Mouse (Mus musculus) limb, embryonic 15.5 days (tissue): ENCODE measurements around the gene Drg1. TPM values are rescaled to one million over a fixed set of nuclear protein-coding genes. Genes with fewer than 3 reads are reported as not detected.
A peak's percentile ranks its signal among the peaks of the same experiment; 100 is the strongest.

Experiments used
- ATAC-seq: fragments of 200-750 bp; cut with Nextera tagmentation; 2 replicates; pipeline ENCODE4 v1.8.0; 2017; ENCODE audit warnings: low read depth, moderate TSS enrichment; ENCODE audit not compliant: insufficient number of reproducible peaks, low FRiP score, low TSS enrichment
- H3K27ac ChIP-seq: fragments of 300-500 bp; sonication (generic); 2 replicates; pipeline ENCODE4 v1.5.1; 2015; ENCODE audit warnings: moderate library complexity, mild to moderate bottlenecking, inconsistent platforms
- H3K27me3 ChIP-seq: fragments of 300-500 bp; sonication (generic); 2 replicates; pipeline ENCODE4 v1.6.1; 2015; ENCODE audit warnings: inconsistent platforms
- H3K36me3 ChIP-seq: fragments of 300-500 bp; sonication (generic); 2 replicates; pipeline ENCODE4 v1.6.1; 2015; ENCODE audit warnings: inconsistent platforms
- H3K4me1 ChIP-seq: fragments of 300-500 bp; sonication (generic); 2 replicates; pipeline ENCODE4 v1.6.1; 2015; ENCODE audit warnings: inconsistent platforms
- H3K4me2 ChIP-seq: fragments of 300-500 bp; sonication (generic); 2 replicates; pipeline ENCODE4 v1.6.1; 2015; ENCODE audit warnings: mild to moderate bottlenecking, inconsistent platforms
- H3K4me3 ChIP-seq: fragments of 300-500 bp; sonication (generic); 2 replicates; pipeline ENCODE4 v1.5.1; 2015; ENCODE audit warnings: mild to moderate bottlenecking, inconsistent platforms
- H3K9ac ChIP-seq: fragments of 300-500 bp; sonication (generic); 2 replicates; pipeline ENCODE4 v1.6.1; 2015; ENCODE audit warnings: inconsistent platforms
- H3K9me3 ChIP-seq: fragments of 300-500 bp; sonication (generic); 2 replicates; pipeline ENCODE4 v1.6.1; 2016; ENCODE audit warnings: inconsistent platforms
- WGBS: fragments of 180-500 bp; shearing (Covaris S2); methylation state at CpG from one replicate; pipeline ENCODE4 v1.1.7; 2015; 5-methylcytosine and 5-hydroxymethylcytosine counted together
- polyA plus RNA-seq: library from polyadenylated mRNA; unstranded; fragments of >200 nt; fragmentation: Nextera tagmentation; extraction: Ambion mirVana; gene quantifications from 2 replicates; pipeline ENCODE4 v1.2.1, GENCODE M21; 2015

Gene Drg1
- polyA plus RNA-seq, 1 experiment from 2014 or later, result 191 TPM

DNA sequence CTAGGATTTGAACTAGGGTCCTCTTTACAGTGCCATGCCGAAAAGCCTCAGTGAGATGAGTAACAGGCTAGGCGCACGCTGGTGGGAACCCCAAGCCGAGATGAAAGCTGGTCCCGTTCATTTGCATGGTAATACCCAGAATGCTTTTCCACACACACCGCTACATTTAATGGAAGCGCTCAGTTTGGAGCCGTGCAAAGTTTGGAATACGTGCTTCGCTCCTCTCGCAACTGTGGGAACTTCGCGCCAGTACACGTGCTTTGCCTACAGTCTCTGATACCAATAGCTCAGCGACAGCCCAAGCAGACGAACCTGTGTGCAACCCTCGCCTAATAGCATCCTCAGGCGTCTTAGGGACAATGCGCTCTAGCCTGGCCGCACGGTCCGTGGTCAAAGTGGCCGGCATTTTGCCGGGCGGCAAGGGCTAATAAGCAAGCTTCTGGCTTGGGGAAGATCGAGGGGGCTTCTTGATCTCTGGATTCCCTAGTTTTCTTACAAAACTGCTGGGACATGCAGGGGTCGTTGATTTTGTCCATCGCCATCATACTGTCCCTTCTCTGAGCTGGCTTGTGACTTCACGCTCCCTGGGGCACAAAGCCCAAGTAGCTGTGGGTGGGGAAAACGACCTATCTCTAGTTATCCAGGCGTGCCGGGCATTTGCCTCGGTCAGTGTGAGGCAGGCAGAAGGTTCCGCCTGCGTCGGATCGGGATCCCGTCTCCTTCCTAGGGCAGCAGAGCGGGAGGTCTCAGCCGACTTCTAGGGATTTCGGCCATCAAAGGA lies 22.5 kb upstream of the Drg1 start, which contains the start of gene Patz1:
Gene Patz1, plus strand, starts transcription at position 354 of the 781 bp plus-strand sequence.
- Histone ChIP-seq H3K4me1 (peaks cover 35% of the 10 kb centered on the region), H3K36me3 (peaks cover 7% of the 10 kb centered on the region), H3K27me3 (no peaks in the 10 kb centered on the region), H3K4me3 (peak within 1 kb of the TSS; percentile 75), H3K9me3 (no peaks in the 10 kb centered on the region), H3K4me2 (peak within 1 kb of the TSS; percentile 95), H3K27ac (peak within 1 kb of the TSS; percentile 100), H3K9ac (peak within 1 kb of the TSS; percentile 91)
- WGBS, result under 1% methylated on average over 41 of the region's 41 CpGs
- peak; percentile 22 for ATAC-seq

DNA sequence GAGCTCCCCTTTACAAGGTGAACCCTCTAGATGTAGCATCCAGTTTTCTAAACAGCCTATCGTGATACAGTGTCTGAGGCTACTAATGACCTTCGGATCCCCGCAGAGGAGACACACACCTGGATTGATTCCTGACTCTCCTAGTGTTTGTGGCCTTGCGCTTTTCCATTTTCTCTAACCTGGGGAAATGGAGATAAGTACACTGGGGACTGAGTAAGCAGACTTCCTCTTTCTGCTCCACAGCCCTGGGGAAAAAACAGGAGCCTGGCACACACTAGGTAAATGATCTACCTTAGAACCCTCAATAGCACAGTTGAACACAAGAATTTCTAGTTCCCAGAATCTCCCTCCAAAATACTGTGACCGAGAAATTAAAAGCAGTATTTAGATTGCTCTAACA lies 21.7 kb upstream of the Drg1 start:
- H3K9me3 ChIP-seq, result no peaks in the 10 kb centered on the region
- no peak overlapping the region for H3K27ac ChIP-seq
- ATAC-seq, result no peak
- H3K4me2 ChIP-seq, result peak overlapping the region; percentile 95
- WGBS, result 69% methylated on average over 5 of the region's 5 CpGs
- H3K4me1 ChIP-seq, result peaks cover 27% of the 10 kb centered on the region
- no peaks in the 10 kb centered on the region for H3K36me3 ChIP-seq
- H3K9ac ChIP-seq, result no peak overlapping the region
- peak overlapping the region; percentile 75 for H3K4me3 ChIP-seq
- H3K27me3 ChIP-seq, result no peaks in the 10 kb centered on the region

DNA sequence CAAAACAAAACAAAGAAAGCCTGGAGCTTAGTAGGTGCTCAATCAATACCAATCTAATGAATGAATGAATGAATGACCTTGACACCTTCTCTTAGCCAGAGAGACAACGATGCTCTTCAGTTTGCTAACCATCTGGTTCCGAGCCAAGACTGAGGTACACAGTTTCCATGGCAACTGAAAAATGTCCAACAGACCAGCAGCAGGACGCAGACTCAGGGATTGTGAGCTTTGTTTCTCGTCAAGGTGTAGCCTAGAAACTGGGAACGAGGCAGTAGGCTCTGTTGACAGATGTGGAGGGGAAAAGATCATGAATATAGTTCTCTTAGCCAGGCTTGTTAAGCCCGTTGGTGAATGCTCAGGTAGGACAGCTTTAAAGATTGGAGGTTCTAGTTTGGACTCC lies 20.9 kb upstream of the Drg1 start:
- 51% methylated on average over 6 of the region's 6 CpGs for WGBS
- no peak for ATAC-seq
- H3K36me3 ChIP-seq, result no peaks in the 10 kb centered on the region
- no peak overlapping the region for H3K4me2 ChIP-seq
- no peak overlapping the region for H3K4me3 ChIP-seq
- H3K9me3 ChIP-seq, result no peaks in the 10 kb centered on the region
- H3K27ac ChIP-seq, result no peak overlapping the region
- no peak overlapping the region for H3K9ac ChIP-seq
- peaks cover 22% of the 10 kb centered on the region for H3K4me1 ChIP-seq
- H3K27me3 ChIP-seq, result no peaks in the 10 kb centered on the region

DNA sequence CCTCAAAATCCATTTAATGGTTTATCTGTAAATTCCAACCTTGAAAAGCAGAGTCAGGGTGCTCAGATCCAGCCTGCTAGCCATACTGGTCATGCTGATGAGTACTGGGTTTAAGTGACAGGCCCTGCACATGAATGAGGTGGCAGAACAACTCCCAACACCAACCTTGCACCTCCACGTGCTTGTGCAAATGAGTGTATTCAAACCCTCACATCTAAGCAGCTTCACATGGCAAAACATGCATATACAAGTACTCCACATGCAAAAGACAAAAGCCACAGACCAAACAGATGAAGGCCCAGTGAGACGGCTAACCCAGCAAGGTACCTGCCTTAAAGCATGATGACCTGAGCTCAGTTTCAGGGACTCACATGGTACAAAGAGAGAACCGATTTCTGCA lies 19.7 kb upstream of the Drg1 start:
- H3K9me3 ChIP-seq, result no peaks in the 10 kb centered on the region
- no peak overlapping the region for H3K4me3 ChIP-seq
- H3K27me3 ChIP-seq, result no peaks in the 10 kb centered on the region
- WGBS, result 80% methylated on average over 3 of the region's 3 CpGs
- H3K4me2 ChIP-seq, result no peak overlapping the region
- H3K4me1 ChIP-seq, result peaks cover 11% of the 10 kb centered on the region
- H3K27ac ChIP-seq, result no peak overlapping the region
- no peak overlapping the region for H3K9ac ChIP-seq
- no peak for ATAC-seq
- no peaks in the 10 kb centered on the region for H3K36me3 ChIP-seq

DNA sequence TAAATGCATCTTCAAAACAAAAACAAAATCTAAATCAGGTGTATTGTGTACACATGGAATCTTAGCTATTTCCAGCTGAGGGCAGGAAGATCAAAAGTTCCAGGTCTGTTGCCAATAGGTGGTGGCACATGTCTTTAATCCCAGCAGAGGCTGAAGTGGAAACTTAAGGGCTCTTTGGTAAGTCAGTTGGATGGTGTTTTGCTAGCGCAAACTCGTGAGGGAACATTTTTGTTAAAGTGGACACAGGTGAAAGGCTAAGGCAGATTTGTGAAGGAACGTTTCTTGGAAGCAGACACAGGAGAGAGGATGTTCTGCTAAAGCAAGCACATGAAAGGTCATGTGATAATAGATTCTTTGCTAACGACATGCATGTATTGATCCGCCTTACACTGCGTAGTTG lies 17.4 kb upstream of the Drg1 start:
- no peaks in the 10 kb centered on the region for H3K9me3 ChIP-seq
- ATAC-seq, result no peak
- no peak overlapping the region for H3K9ac ChIP-seq
- H3K4me3 ChIP-seq, result no peak overlapping the region
- H3K27me3 ChIP-seq, result no peaks in the 10 kb centered on the region
- no peaks in the 10 kb centered on the region for H3K36me3 ChIP-seq
- WGBS, result 79% methylated on average over 6 of the region's 6 CpGs
- no peak overlapping the region for H3K4me2 ChIP-seq
- H3K4me1 ChIP-seq, result peaks cover 6% of the 10 kb centered on the region; the same call in 1 of the 2 replicates
- H3K27ac ChIP-seq, result no peak overlapping the region

- no peaks in the 10 kb centered on the region for H3K9me3 ChIP-seq
- 80% methylated on average over 6 of the region's 6 CpGs for WGBS
Observed at GRCm38 (mm10) chr11:3282887-3283286, 16.7 kb upstream of the Drg1 start.

DNA sequence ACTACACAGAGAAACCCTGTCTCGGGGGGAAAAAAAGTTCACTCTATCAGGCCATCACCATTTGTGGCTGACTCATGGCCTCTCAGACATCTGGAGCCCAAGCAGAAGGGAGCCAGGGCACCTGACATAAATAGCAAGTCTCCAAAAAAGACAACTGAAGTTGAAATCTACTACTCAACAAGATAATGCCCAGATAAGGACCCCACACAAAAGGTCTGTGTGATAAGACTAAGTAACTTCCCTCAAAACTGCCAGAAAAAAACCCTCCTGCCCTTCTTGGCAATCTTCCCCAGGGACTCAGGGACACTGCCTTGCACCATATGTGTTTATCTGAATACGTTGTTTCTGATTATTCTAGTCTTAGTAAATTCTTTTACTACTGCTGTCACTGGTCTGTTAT lies 13.5 kb upstream of the Drg1 start:
- H3K4me3 ChIP-seq, result no peak overlapping the region
- no peaks in the 10 kb centered on the region for H3K4me1 ChIP-seq
- ATAC-seq, result no peak
- H3K9ac ChIP-seq, result no peak overlapping the region
- H3K4me2 ChIP-seq, result no peak overlapping the region
- 75% methylated on average over 2 of the region's 2 CpGs for WGBS
- no peaks in the 10 kb centered on the region for H3K27me3 ChIP-seq
- H3K27ac ChIP-seq, result no peak overlapping the region
- no peaks in the 10 kb centered on the region for H3K9me3 ChIP-seq
- no peaks in the 10 kb centered on the region for H3K36me3 ChIP-seq

More at GRCm38 (mm10) chr11:3282887-3283286, 16.7 kb upstream of the Drg1 start:
- H3K9ac ChIP-seq, result no peak overlapping the region
- no peak overlapping the region for H3K4me3 ChIP-seq
- H3K4me2 ChIP-seq, result no peak overlapping the region
- H3K27me3 ChIP-seq, result no peaks in the 10 kb centered on the region
- no peaks in the 10 kb centered on the region for H3K36me3 ChIP-seq
- no peak for ATAC-seq
- H3K27ac ChIP-seq, result no peak overlapping the region
- H3K4me1 ChIP-seq, result no peaks in the 10 kb centered on the region

- no peaks in the 10 kb centered on the region for H3K36me3 ChIP-seq
- no peaks in the 10 kb centered on the region for H3K9me3 ChIP-seq
- ATAC-seq, result no peak
- H3K4me1 ChIP-seq, result no peaks in the 10 kb centered on the region
- H3K27me3 ChIP-seq, result no peaks in the 10 kb centered on the region
- no peak overlapping the region for H3K4me2 ChIP-seq
- no peak overlapping the region for H3K27ac ChIP-seq
- WGBS, result 54% methylated on average over 5 of the region's 5 CpGs
- no peak overlapping the region for H3K9ac ChIP-seq
- H3K4me3 ChIP-seq, result no peak overlapping the region
Observed at GRCm38 (mm10) chr11:3278351-3278750, 12.1 kb upstream of the Drg1 start.

- H3K4me3 ChIP-seq, result no peak overlapping the region
- H3K27ac ChIP-seq, result no peak overlapping the region
- no peak for ATAC-seq
- WGBS, result 48% methylated on average over 4 of the region's 4 CpGs
- H3K27me3 ChIP-seq, result no peaks in the 10 kb centered on the region
- H3K9ac ChIP-seq, result no peak overlapping the region
- peaks cover 11% of the 10 kb centered on the region for H3K4me1 ChIP-seq
- H3K4me2 ChIP-seq, result no peak overlapping the region
- H3K9me3 ChIP-seq, result no peaks in the 10 kb centered on the region
- no peaks in the 10 kb centered on the region for H3K36me3 ChIP-seq
Observed at GRCm38 (mm10) chr11:3269241-3269640, 3.0 kb upstream of the Drg1 start.

DNA sequence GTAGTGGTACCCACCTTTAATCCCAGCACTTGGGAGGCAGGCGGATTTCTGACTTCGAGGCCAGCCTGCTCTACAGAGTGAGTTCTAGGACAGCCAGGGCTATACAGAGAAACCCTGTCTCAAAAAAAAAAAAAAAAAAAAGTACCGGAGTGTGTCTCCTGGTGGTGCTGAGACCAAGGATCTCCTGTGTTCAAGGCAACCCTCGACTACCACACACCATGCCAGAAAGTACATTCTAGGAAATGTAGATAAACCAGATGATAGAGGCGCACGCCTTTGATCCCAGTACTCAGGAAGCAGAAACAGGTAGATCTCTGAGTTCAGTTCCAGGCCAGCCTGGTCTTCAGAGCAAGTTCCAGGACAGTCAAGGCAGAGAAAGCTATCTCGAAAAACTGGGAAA lies 918 bp upstream of the Drg1 start:
- 51% methylated on average over 7 of the region's 7 CpGs for WGBS
- Histone ChIP-seq H3K4me1 (peaks cover 16% of the 10 kb centered on the region), H3K27ac (no peak overlapping the region), H3K36me3 (peaks cover 17% of the 10 kb centered on the region), H3K27me3 (no peaks in the 10 kb centered on the region), H3K9me3 (no peaks in the 10 kb centered on the region), H3K4me2 (peak overlapping the region; percentile 40), H3K9ac (no peak overlapping the region), H3K4me3 (peak overlapping the region; percentile 75)
- no peak for ATAC-seq

- 1% methylated on average over 26 of the region's 26 CpGs for WGBS
- Histone ChIP-seq H3K9me3 (no peaks in the 10 kb centered on the region), H3K4me3 (peak overlapping the region; percentile 75), H3K9ac (peak overlapping the region; percentile 96), H3K4me2 (peak overlapping the region; percentile 57), H3K4me1 (peaks cover 16% of the 10 kb centered on the region), H3K27me3 (no peaks in the 10 kb centered on the region), H3K27ac (peak overlapping the region; percentile 97), H3K36me3 (peaks cover 30% of the 10 kb centered on the region)
- no peak for ATAC-seq
Observed at GRCm38 (mm10) chr11:3265291-3266078, 730 bp downstream of the Drg1 start.

DNA sequence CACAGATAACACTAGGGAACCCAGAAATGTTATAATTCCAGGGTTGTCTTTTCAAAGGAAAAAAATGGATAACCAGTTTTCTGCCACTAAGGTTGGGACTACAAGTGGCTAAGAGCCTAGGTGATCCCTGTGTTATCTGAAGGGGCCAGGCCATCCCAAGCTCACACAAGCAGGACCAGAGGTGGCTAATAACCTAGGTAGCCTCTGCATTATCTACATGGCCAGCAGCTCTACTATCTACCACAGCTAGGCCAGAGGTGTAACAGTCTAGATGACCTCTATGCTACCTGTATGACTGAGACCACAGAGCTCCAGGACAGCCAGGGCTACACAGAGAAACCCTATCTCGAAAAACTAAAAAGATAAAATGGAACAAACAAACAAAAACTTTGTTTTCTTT lies 6.7 kb downstream of the Drg1 start:
- Histone ChIP-seq H3K9me3 (no peaks in the 10 kb centered on the region), H3K36me3 (peaks cover 80% of the 10 kb centered on the region), H3K9ac (no peak overlapping the region), H3K4me3 (no peak overlapping the region), H3K27ac (no peak overlapping the region), H3K27me3 (no peaks in the 10 kb centered on the region), H3K4me1 (peaks cover 7% of the 10 kb centered on the region; the same call in 1 of the 2 replicates), H3K4me2 (no peak overlapping the region)
- no peak for ATAC-seq
- WGBS, result 95% methylated on average over 1 of the region's 1 CpGs
